Mouse (Mus musculus) heart, embryonic 10.5 days (tissue): ENCODE measurements around the gene Rcor1. TPM values are rescaled to one million over a fixed set of nuclear protein-coding genes. Genes with fewer than 3 reads are reported as not detected.

Experiments
- DNase-seq: peaks from one replicate; pipeline ENCODE4 v3.0.0-alpha.2; 2017; ENCODE audit warnings: low spot score
- H3K27ac ChIP-seq: fragments of 300-500 bp; sonication (generic); 2 replicates; pipeline ENCODE4 v1.5.1; 2016; ENCODE audit warnings: mild to moderate bottlenecking
- H3K27me3 ChIP-seq: fragments of 300-500 bp; sonication (generic); 2 replicates; pipeline ENCODE4 v1.6.1; 2016; ENCODE audit warnings: mild to moderate bottlenecking; ENCODE audit not compliant: poor library complexity, insufficient read depth, severe bottlenecking
- H3K36me3 ChIP-seq: fragments of 300-500 bp; sonication (generic); 2 replicates; pipeline ENCODE4 v1.6.1; 2016; ENCODE audit warnings: mild to moderate bottlenecking, moderate library complexity
- H3K4me1 ChIP-seq: fragments of 300-500 bp; sonication (generic); 2 replicates; pipeline ENCODE4 v1.6.1; 2016; ENCODE audit warnings: mild to moderate bottlenecking
- H3K4me3 ChIP-seq: fragments of 300-500 bp; sonication (generic); 2 replicates; pipeline ENCODE4 v1.5.1; 2016; ENCODE audit warnings: mild to moderate bottlenecking, moderate library complexity
- H3K9me3 ChIP-seq: fragments of 300-500 bp; sonication (generic); 2 replicates; pipeline ENCODE4 v1.6.1; 2016; ENCODE audit warnings: mild to moderate bottlenecking, moderate library complexity
- WGBS: fragments of 180-500 bp; shearing (Covaris S2); methylation state at CpG from one replicate; pipeline ENCODE4 v1.1.7; 2016; 5-methylcytosine and 5-hydroxymethylcytosine counted together
- polyA plus RNA-seq: library from polyadenylated mRNA; unstranded; fragments of >200 nt; fragmentation: Nextera tagmentation; extraction: Ambion mirVana; gene quantifications from 2 replicates; pipeline ENCODE4 v1.2.1, GENCODE M21; 2016

Rcor1 gene
- polyA plus RNA-seq, 1 experiment from 2014 or later = 9.2 TPM

- DNase-seq = no peak
- 84% methylated on average over 6 of the region's 6 CpGs for WGBS
These were observed 113.4 kb downstream of the Rcor1 start for GRCm38 (mm10) chr12:111152579-111152978.

GRCm38 (mm10) chr12:111152981-111153710 is 114.0 kb downstream of the Rcor1 start:
- no peak for DNase-seq
- Histone ChIP-seq H3K9me3 (no peaks in the 10 kb centered on the region), H3K27ac (0 out of 2 replicates have a peak overlapping the region, but pooled peaks have one; percentile 32), H3K4me1 (peaks cover 22% of the 10 kb centered on the region), H3K36me3 (no peaks in the 10 kb centered on the region), H3K27me3 (no peaks in the 10 kb centered on the region), H3K4me3 (no peak overlapping the region)
- WGBS = 77% methylated on average over 7 of the region's 7 CpGs

More at GRCm38 (mm10) chr12:111152579-111152978, 113.4 kb downstream of the Rcor1 start:
- no peaks in the 10 kb centered on the region for H3K9me3 ChIP-seq
- no peaks in the 10 kb centered on the region for H3K27me3 ChIP-seq
- H3K36me3 ChIP-seq = no peaks in the 10 kb centered on the region
- no peak overlapping the region for H3K27ac ChIP-seq
- no peak overlapping the region for H3K4me3 ChIP-seq
- H3K4me1 ChIP-seq = peaks cover 22% of the 10 kb centered on the region

- H3K4me3 ChIP-seq = no peak overlapping the region
- 77% methylated on average over 5 of the region's 5 CpGs for WGBS
- no peaks in the 10 kb centered on the region for H3K27me3 ChIP-seq
- H3K9me3 ChIP-seq = no peaks in the 10 kb centered on the region
- H3K36me3 ChIP-seq = no peaks in the 10 kb centered on the region
- DNase-seq = no peak
- no peak overlapping the region for H3K27ac ChIP-seq
- H3K4me1 ChIP-seq = peaks cover 17% of the 10 kb centered on the region
These were observed 114.8 kb downstream of the Rcor1 start for GRCm38 (mm10) chr12:111153946-111154345.

- DNase-seq = no peak
- H3K27me3 ChIP-seq = no peaks in the 10 kb centered on the region
- no peaks in the 10 kb centered on the region for H3K9me3 ChIP-seq
- H3K4me1 ChIP-seq = peaks cover 20% of the 10 kb centered on the region
- H3K36me3 ChIP-seq = no peaks in the 10 kb centered on the region
- H3K4me3 ChIP-seq = no peak overlapping the region
- peak overlapping the region; percentile 75 for H3K27ac ChIP-seq
- WGBS = 67% methylated on average over 6 of the region's 6 CpGs
These were observed 115.5 kb downstream of the Rcor1 start for GRCm38 (mm10) chr12:111154641-111155040.

- no peak for DNase-seq
- whole genome bisulfite sequencing = 80% methylated on average over 1 of the region's 1 CpGs
- H3K4me1 ChIP-seq = peaks cover 24% of the 10 kb centered on the region
- H3K4me3 ChIP-seq = no peak overlapping the region
- no peaks in the 10 kb centered on the region for H3K9me3 ChIP-seq
- H3K36me3 ChIP-seq = no peaks in the 10 kb centered on the region
- H3K27me3 ChIP-seq = peaks cover 8% of the 10 kb centered on the region; the same call in 1 of the 2 replicates
- H3K27ac ChIP-seq = no peak overlapping the region
These were observed 116.6 kb downstream of the Rcor1 start for GRCm38 (mm10) chr12:111155756-111156155.

GRCm38 (mm10) chr12:111159659-111160428 is 120.7 kb downstream of the Rcor1 start:
- 0 out of 2 replicates have a peak overlapping the region, but pooled peaks have one; percentile 16 for H3K27ac ChIP-seq
- 61% methylated on average over 12 of the region's 12 CpGs for WGBS
- H3K27me3 ChIP-seq = peaks cover 16% of the 10 kb centered on the region; the same call in 1 of the 2 replicates
- 0 out of 2 replicates have a peak overlapping the region, but pooled peaks have one; percentile 8 for H3K4me3 ChIP-seq
- H3K4me1 ChIP-seq = peaks cover 44% of the 10 kb centered on the region
- no peaks in the 10 kb centered on the region for H3K36me3 ChIP-seq
- DNase-seq = no peak
- no peaks in the 10 kb centered on the region for H3K9me3 ChIP-seq

GRCm38 (mm10) chr12:111160871-111161270 is 121.7 kb downstream of the Rcor1 start:
- Histone ChIP-seq H3K4me3 (no peak overlapping the region), H3K27ac (no peak overlapping the region), H3K9me3 (no peaks in the 10 kb centered on the region), H3K4me1 (peaks cover 52% of the 10 kb centered on the region), H3K27me3 (peaks cover 16% of the 10 kb centered on the region; the same call in 1 of the 2 replicates), H3K36me3 (no peaks in the 10 kb centered on the region)
- DNase-seq = no peak
- 87% methylated on average over 10 of the region's 10 CpGs for WGBS

- no peaks in the 10 kb centered on the region for H3K36me3 ChIP-seq
- peaks cover 16% of the 10 kb centered on the region; the same call in 1 of the 2 replicates for H3K27me3 ChIP-seq
- H3K9me3 ChIP-seq = no peaks in the 10 kb centered on the region
- peaks cover 53% of the 10 kb centered on the region for H3K4me1 ChIP-seq
- H3K4me3 ChIP-seq = peak overlapping the region; percentile 50
- DNase-seq = no peak
- WGBS = 33% methylated on average over 7 of the region's 7 CpGs
- H3K27ac ChIP-seq = peak overlapping the region; percentile 85
These were observed 122.8 kb downstream of the Rcor1 start for GRCm38 (mm10) chr12:111161943-111162311.

- H3K36me3 ChIP-seq = no peaks in the 10 kb centered on the region
- 10% methylated on average over 16 of the region's 16 CpGs for WGBS
- peaks cover 55% of the 10 kb centered on the region for H3K4me1 ChIP-seq
- DNase-seq = no peak
- H3K4me3 ChIP-seq = peak overlapping the region; percentile 50
- H3K27ac ChIP-seq = peak overlapping the region; percentile 85
- no peaks in the 10 kb centered on the region for H3K9me3 ChIP-seq
- H3K27me3 ChIP-seq = peaks cover 16% of the 10 kb centered on the region; the same call in 1 of the 2 replicates
These were observed 123.3 kb downstream of the Rcor1 start for GRCm38 (mm10) chr12:111162312-111163061.

- peak; percentile 93 for DNase-seq
- no peaks in the 10 kb centered on the region for H3K36me3 ChIP-seq
- H3K27ac ChIP-seq = peak overlapping the region; percentile 84
- H3K4me3 ChIP-seq = peak overlapping the region; percentile 55
- WGBS = 6% methylated on average over 13 of the region's 13 CpGs
- H3K27me3 ChIP-seq = peaks cover 16% of the 10 kb centered on the region; the same call in 1 of the 2 replicates
- H3K4me1 ChIP-seq = peaks cover 64% of the 10 kb centered on the region
- H3K9me3 ChIP-seq = no peaks in the 10 kb centered on the region
These were observed 125.2 kb downstream of the Rcor1 start for GRCm38 (mm10) chr12:111164310-111164751.

- Histone ChIP-seq H3K27me3 (peaks cover 10% of the 10 kb centered on the region; the same call in 1 of the 2 replicates), H3K27ac (peak overlapping the region; percentile 92), H3K36me3 (no peaks in the 10 kb centered on the region), H3K9me3 (no peaks in the 10 kb centered on the region), H3K4me1 (peaks cover 54% of the 10 kb centered on the region), H3K4me3 (peak overlapping the region; percentile 87)
- 58% methylated on average over 10 of the region's 10 CpGs for WGBS
- no peak for DNase-seq
These were observed 126.1 kb downstream of the Rcor1 start for GRCm38 (mm10) chr12:111165146-111165812.
